Mouse (Mus musculus) ovary, adult 18-20 months (tissue): Measurements from ENCODE around the gene Usp15.

Experiments used
- DNase-seq: peaks from one replicate; pipeline ENCODE4 v3.0.0; 2022; ENCODE audit warnings: low spot score, mixed read lengths

The Usp15 gene

GRCm38 (mm10) chr10:123108121-123108520, 88.7 kb downstream of the Usp15 start:
- DNase-seq, result no peak

GRCm38 (mm10) chr10:123101303-123101702, 95.5 kb downstream of the Usp15 start:
- DNase-seq, result no peak

- no peak for DNase-seq
These were observed 96.2 kb downstream of the Usp15 start for GRCm38 (mm10) chr10:123100584-123100983.

- no peak for DNase-seq
These were observed 102.3 kb downstream of the Usp15 start for GRCm38 (mm10) chr10:123094504-123094903.

GRCm38 (mm10) chr10:123092577-123092976, 104.2 kb downstream of the Usp15 start:
- no peak for DNase-seq

- no peak for DNase-seq
These were observed 105.1 kb downstream of the Usp15 start for GRCm38 (mm10) chr10:123091737-123092136.

GRCm38 (mm10) chr10:123089425-123089930, 107.3 kb downstream of the Usp15 start:
- DNase-seq, result no peak

GRCm38 (mm10) chr10:123086847-123087246, 109.9 kb downstream of the Usp15 start:
- no peak for DNase-seq

GRCm38 (mm10) chr10:123084900-123085641, 111.7 kb downstream of the Usp15 start:
- DNase-seq, result no peak

- DNase-seq, result no peak
These were observed 112.5 kb downstream of the Usp15 start for GRCm38 (mm10) chr10:123084307-123084706.

GRCm38 (mm10) chr10:123076245-123077023, 120.4 kb downstream of the Usp15 start, which contains the start of gene Mon2:
Gene Mon2 (minus strand): TSS chr10:123076505.
- peak; percentile 95 for DNase-seq

GRCm38 (mm10) chr10:123075751-123076242, 121.0 kb downstream of the Usp15 start:
- no peak for DNase-seq

GRCm38 (mm10) chr10:123071997-123072396, 124.8 kb downstream of the Usp15 start:
- no peak for DNase-seq

GRCm38 (mm10) chr10:123063021-123063420, 133.8 kb downstream of the Usp15 start:
- DNase-seq, result no peak

- no peak for DNase-seq
These were observed 136.0 kb downstream of the Usp15 start for GRCm38 (mm10) chr10:123060831-123061230.

GRCm38 (mm10) chr10:123057082-123057481, 139.7 kb downstream of the Usp15 start:
- no peak for DNase-seq

GRCm38 (mm10) chr10:123056463-123056862, 140.3 kb downstream of the Usp15 start:
- DNase-seq, result no peak

- no peak for DNase-seq
These were observed 141.4 kb downstream of the Usp15 start for GRCm38 (mm10) chr10:123055205-123056000.
